Mouse (Mus musculus): ENCODE data around the gene Usp47.

- TF ChIP-seq CTCF (IDR thresholded peaks at IDR 0.05; ENCODE audit: insufficient read depth, low read length), result no peak
- TF ChIP-seq POLR2A (IDR thresholded peaks at IDR 0.05; ENCODE audit: borderline replicate concordance, extremely low read depth, low read depth, low read length), result no peak
These were observed 12.8 kb upstream of the Usp47 start for GRCm38 (mm10) chr7:112010511-112010910.
